Mouse (Mus musculus) heart, embryonic 11.5 days (tissue): ENCODE results near the gene Prdm11. TPM values are rescaled to one million over a fixed set of nuclear protein-coding genes. Genes with fewer than 3 reads are reported as not detected.

Experiments
- polyA plus RNA-seq: library from polyadenylated mRNA; unstranded; fragments of >200 nt; fragmentation: Nextera tagmentation; extraction: Ambion mirVana; gene quantifications from 2 replicates; pipeline ENCODE4 v1.2.1, GENCODE M21; 2014

Prdm11 gene
- polyA plus RNA-seq, 1 experiment from 2014 or later = 3.3 TPM

Other genes with a start within 250 kb of the Prdm11 start
- 0.25 and 0.52 TPM in 2 replicates for gene Syt13, start 131.1 kb downstream of the Prdm11 start, polyA plus RNA-seq
- 23.6 and 27.7 TPM in 2 replicates for gene Trp53i11, start 141.4 kb upstream of the Prdm11 start, polyA plus RNA-seq